Mouse (Mus musculus): ENCODE measurements at regions not wholly inside any gene's neighbourhood (a gene's known extent, or its start where the extent isn't known, plus 50 kb on each side); places are given as distances from the start of the nearest gene placed in this dataset.

DNA sequence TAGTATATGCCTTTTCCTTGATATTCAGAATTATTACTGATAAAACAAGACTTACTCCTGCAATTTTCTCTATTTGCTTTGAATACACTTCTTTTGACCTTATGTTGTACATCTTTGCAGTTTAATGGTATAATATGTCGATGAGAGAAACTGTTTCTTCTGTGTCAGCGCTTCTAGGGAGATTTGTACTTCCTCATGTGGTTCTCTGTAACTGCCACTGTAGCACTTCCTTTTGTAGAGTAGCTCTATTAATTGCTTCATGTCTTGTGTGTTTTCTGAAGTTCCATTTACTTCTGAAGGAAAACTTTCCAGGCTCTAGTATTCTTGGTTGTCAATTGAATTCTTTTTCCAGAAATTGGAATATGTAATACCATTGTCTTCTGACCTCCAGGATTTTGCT, 323.2 kb downstream of the Ptprc start:
- TF ChIP-seq CTCF (IDR thresholded peaks at IDR 0.05; ENCODE audit: extremely low read depth, insufficient read depth, low read length) (no peak), POLR2A (IDR thresholded peaks at IDR 0.05; ENCODE audit: extremely low read depth, insufficient read depth, low read length) (no peak)

Data from cortical plate, adult 2 months (tissue).